Mouse (Mus musculus): ENCODE measurements around the gene Tiam1.

- TF ChIP-seq CTCF (IDR thresholded peaks at IDR 0.05; ENCODE audit: insufficient read depth, low read depth, low read length) (no peak), POLR2A (IDR thresholded peaks at IDR 0.05; ENCODE audit: insufficient read depth, low read depth, low read length) (no peak)
These were observed 248.8 kb downstream of the Tiam1 start for GRCm38 (mm10) chr16:89894816-89895215.
